Mouse (Mus musculus) midbrain, postnatal 0 days (tissue): ENCODE results near the gene Gpr153. TPM values are rescaled to one million over a fixed set of nuclear protein-coding genes. Genes with fewer than 3 reads are reported as not detected.
A peak's percentile ranks its signal among the peaks of the same experiment; 100 is the strongest.

Experiments
- ATAC-seq: fragments of 200-750 bp; cut with Nextera tagmentation; 2 replicates; pipeline ENCODE4 v1.8.0; 2017; ENCODE audit warnings: moderate number of reproducible peaks, mild to moderate bottlenecking, moderate TSS enrichment, moderate library complexity; ENCODE audit not compliant: low FRiP score
- DNase-seq: peaks from one replicate; pipeline ENCODE4 v3.0.0-alpha.2; 2015; ENCODE audit warnings: low spot score
- H3K27ac ChIP-seq: fragments of 300-500 bp; sonication (generic); 2 replicates; pipeline ENCODE4 v1.5.1; 2014; ENCODE audit warnings: low read depth, mild to moderate bottlenecking, low read length, mixed read lengths
- H3K27me3 ChIP-seq: fragments of 300-500 bp; sonication (generic); 2 replicates; pipeline ENCODE4 v1.6.1; 2014; ENCODE audit warnings: low read length, control low read depth, mixed read lengths; ENCODE audit not compliant: insufficient read depth
- H3K36me3 ChIP-seq: fragments of 300-500 bp; sonication (generic); 2 replicates; pipeline ENCODE4 v1.6.1; 2014; ENCODE audit warnings: low read length, control low read depth, mixed read lengths; ENCODE audit not compliant: insufficient read depth
- H3K4me1 ChIP-seq: fragments of 300-500 bp; sonication (generic); 2 replicates; pipeline ENCODE4 v1.6.1; 2014; ENCODE audit warnings: mild to moderate bottlenecking, control low read depth, antibody characterized with exemption, low read length, mixed read lengths; ENCODE audit not compliant: insufficient read depth
- H3K4me2 ChIP-seq: fragments of 300-500 bp; sonication (generic); 2 replicates; pipeline ENCODE4 v1.6.1; 2014; ENCODE audit warnings: low read depth, mild to moderate bottlenecking, low read length, mixed read lengths; ENCODE audit not compliant: poor library complexity, severe bottlenecking
- H3K4me3 ChIP-seq: fragments of 300-500 bp; sonication (generic); 2 replicates; pipeline ENCODE4 v1.5.1; 2014; ENCODE audit warnings: low read depth, mild to moderate bottlenecking, low read length, moderate library complexity
- H3K9ac ChIP-seq: fragments of 300-500 bp; sonication (generic); replicated peaks from 2 replicates; pipeline ENCODE4 v1.6.1; 2014; ENCODE audit warnings: mild to moderate bottlenecking, low read length, moderate library complexity, mixed read lengths; ENCODE audit not compliant: poor library complexity, severe bottlenecking
- H3K9me3 ChIP-seq: fragments of 300-500 bp; sonication (generic); 2 replicates; pipeline ENCODE4 v1.6.1; 2016; ENCODE audit warnings: low read length, control low read depth
- CTCF ChIP-seq: IDR thresholded peaks from 2 replicates; pipeline ENCODE4 v1.5.1; 2016; ENCODE audit warnings: antibody characterized with exemption, mild to moderate bottlenecking
- WGBS: fragments of 180-500 bp; shearing (Covaris S2); extraction: QIAGEN DNeasy Blood & Tissue Kit; methylation state at CpG from one replicate; pipeline ENCODE4 v1.1.7; 2014; 5-methylcytosine and 5-hydroxymethylcytosine counted together
- polyA plus RNA-seq: library from polyadenylated mRNA; unstranded; fragments of >200 nt; fragmentation: Nextera tagmentation; extraction: Ambion mirVana; gene quantifications from 2 replicates; pipeline ENCODE4 v1.2.1, GENCODE M21; 2015
- total RNA-seq: library from RNA; depleted of rRNA; stranded (reverse); fragments of >200 nt; gene quantifications from 2 replicates; pipeline ENCODE4 v1.2.3, GENCODE M21; 2014

Gene Gpr153
- total and polyA plus RNA-seq, 2 experiments from 2014 or later, result 21.2 to 149 TPM

DNA sequence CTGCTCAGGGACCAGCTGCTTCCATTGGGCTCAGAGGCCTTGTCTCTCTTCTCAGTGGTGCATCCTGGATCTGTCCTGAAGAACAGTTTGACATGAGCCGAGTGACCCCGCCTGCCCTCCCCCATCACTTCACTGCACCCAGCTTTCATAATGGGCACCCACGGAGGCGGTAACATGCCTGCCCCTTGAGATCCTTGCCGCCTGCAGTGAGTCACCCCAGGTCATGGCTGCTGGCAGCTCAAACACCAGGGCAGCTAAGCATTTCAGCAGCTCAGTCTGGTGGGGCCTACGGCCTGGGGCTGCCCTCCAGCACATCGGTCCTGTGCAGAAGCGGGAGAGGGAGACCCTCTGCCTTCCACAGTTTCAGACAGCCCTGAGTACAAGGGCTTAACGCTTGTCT lies 33.5 kb downstream of the Gpr153 start:
- Histone ChIP-seq H3K4me1 (no peaks in the 10 kb centered on the region), H3K9me3 (no peaks in the 10 kb centered on the region), H3K27me3 (peaks cover 27% of the 10 kb centered on the region), H3K9ac (no peak overlapping the region), H3K36me3 (peaks cover 30% of the 10 kb centered on the region), H3K4me2 (no peak overlapping the region), H3K4me3 (no peak overlapping the region), H3K27ac (no peak overlapping the region)
- ATAC-seq (no peak), DNase-seq (no peak)
- WGBS, result 76% methylated on average over 9 of the region's 9 CpGs
- no peak for TF ChIP-seq CTCF

GRCm38 (mm10) chr4:152312186-152312585 lies 38.2 kb downstream of the Gpr153 start:
- H3K27ac ChIP-seq, result no peak overlapping the region
- no peak for DNase-seq
- peak overlapping the region; percentile 71 for H3K4me2 ChIP-seq
- H3K36me3 ChIP-seq, result peaks cover 7% of the 10 kb centered on the region; the same call in 1 of the 2 replicates
- WGBS, result 4% methylated on average over 14 of the region's 14 CpGs
- H3K4me1 ChIP-seq, result peaks cover 6% of the 10 kb centered on the region; the same call in 1 of the 2 replicates
- H3K4me3 ChIP-seq, result peak overlapping the region; percentile 39
- TF ChIP-seq CTCF, result no peak
- ATAC-seq, result no peak
- H3K9ac ChIP-seq, result no peak overlapping the region
- peaks cover 65% of the 10 kb centered on the region for H3K27me3 ChIP-seq
- H3K9me3 ChIP-seq, result no peaks in the 10 kb centered on the region

DNA sequence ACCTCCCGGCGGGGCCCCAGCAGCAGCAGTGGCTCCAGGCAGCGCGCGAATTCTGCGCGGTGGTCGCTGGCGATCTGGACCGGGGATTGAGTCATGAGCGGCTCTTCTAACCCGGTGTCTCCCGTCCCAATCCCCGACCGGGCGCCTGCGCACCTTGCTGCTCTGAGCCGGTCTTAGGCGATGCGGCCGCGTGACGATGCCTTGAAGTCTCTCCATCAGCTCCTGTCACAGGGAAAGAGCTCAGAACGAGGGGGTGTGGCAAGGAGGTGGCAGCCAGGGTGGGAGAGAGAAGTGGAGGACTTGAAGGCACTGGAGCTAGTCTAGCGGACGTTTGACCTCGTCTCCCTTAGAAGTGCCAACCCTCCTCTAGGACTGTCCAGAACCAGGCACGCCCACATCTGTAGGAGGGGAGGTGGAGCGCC lies 39.2 kb downstream of the Gpr153 start:
- Histone ChIP-seq H3K4me3 (peak overlapping the region; percentile 39), H3K36me3 (peaks cover 7% of the 10 kb centered on the region; the same call in 1 of the 2 replicates), H3K9ac (peak overlapping the region; percentile 59), H3K27me3 (peaks cover 75% of the 10 kb centered on the region), H3K9me3 (no peaks in the 10 kb centered on the region), H3K4me1 (peaks cover 6% of the 10 kb centered on the region; the same call in 1 of the 2 replicates), H3K4me2 (peak overlapping the region; percentile 71), H3K27ac (no peak overlapping the region; the same call in 1 of the 2 replicates)
- under 1% methylated on average over 29 of the region's 29 CpGs for WGBS
- ATAC-seq (peak; percentile 53; the same call in 1 of the 2 replicates), DNase-seq (no peak)
- TF ChIP-seq CTCF, result no peak

DNA sequence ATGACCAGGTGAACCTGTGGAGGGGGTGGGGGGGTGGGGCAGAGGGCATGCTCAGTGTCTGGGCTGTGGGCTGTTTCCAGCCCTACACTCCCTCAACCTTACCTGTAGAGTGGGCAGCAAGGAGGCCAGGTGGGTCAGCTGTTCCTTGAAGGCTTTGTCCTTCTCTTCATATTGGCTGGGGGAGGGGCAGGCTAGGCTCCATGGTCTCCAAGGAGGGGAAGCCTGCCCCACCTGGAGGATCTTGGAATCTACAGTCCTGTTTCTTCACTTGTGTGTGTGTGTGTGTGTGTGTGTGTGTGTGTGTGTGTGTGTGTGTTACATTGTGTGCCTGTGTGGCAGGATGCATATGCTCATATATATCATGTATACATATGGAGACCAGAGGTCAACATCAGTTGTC lies 39.9 kb downstream of the Gpr153 start:
- Histone ChIP-seq H3K27me3 (peaks cover 77% of the 10 kb centered on the region), H3K36me3 (peaks cover 2% of the 10 kb centered on the region; the same call in 1 of the 2 replicates), H3K9ac (peak overlapping the region; percentile 59), H3K9me3 (no peaks in the 10 kb centered on the region), H3K27ac (no peak overlapping the region), H3K4me1 (peaks cover 6% of the 10 kb centered on the region; the same call in 1 of the 2 replicates), H3K4me3 (peak overlapping the region; percentile 39), H3K4me2 (peak overlapping the region; percentile 71)
- peak; percentile 71 for TF ChIP-seq CTCF
- DNase-seq (peak; percentile 75), ATAC-seq (peak; percentile 41; the same call in 1 of the 2 replicates)

GRCm38 (mm10) chr4:152315498-152316213 lies 41.6 kb downstream of the Gpr153 start:
- Histone ChIP-seq H3K4me2 (peak overlapping the region; percentile 57), H3K27ac (no peak overlapping the region), H3K9ac (no peak overlapping the region), H3K4me1 (peaks cover 6% of the 10 kb centered on the region; the same call in 1 of the 2 replicates), H3K27me3 (peaks cover 70% of the 10 kb centered on the region), H3K36me3 (no peaks in the 10 kb centered on the region), H3K9me3 (no peaks in the 10 kb centered on the region), H3K4me3 (peak overlapping the region; percentile 34)
- WGBS, result under 1% methylated on average over 43 of the region's 43 CpGs
- TF ChIP-seq CTCF, result no peak
- DNase-seq (no peak), ATAC-seq (no peak)

- DNase-seq, result no peak
- no peak for TF ChIP-seq CTCF
- H3K4me2 ChIP-seq, result no peak overlapping the region
Measured at GRCm38 (mm10) chr4:152317631-152318033, 43.6 kb downstream of the Gpr153 start.

More at GRCm38 (mm10) chr4:152317631-152318033, 43.6 kb downstream of the Gpr153 start:
- Histone ChIP-seq H3K9ac (no peak overlapping the region), H3K4me1 (peaks cover 6% of the 10 kb centered on the region; the same call in 1 of the 2 replicates), H3K9me3 (no peaks in the 10 kb centered on the region), H3K36me3 (no peaks in the 10 kb centered on the region), H3K4me3 (no peak overlapping the region), H3K27ac (no peak overlapping the region), H3K27me3 (peaks cover 51% of the 10 kb centered on the region)
- 83% methylated on average over 6 of the region's 6 CpGs for WGBS
- ATAC-seq, result no peak
